In genomic region chr4:138292028-138292427, GRCm38 (mm10) we compare ENCODE assay signal across 16 mouse cellular contexts. TPM values are rescaled to one million over a fixed set of nuclear protein-coding genes. Genes with fewer than 3 reads are reported as not detected.
"Had no signal": no experiment of that assay in that cellular context is flagged by ENCODE, and none has a peak within 500 bp of the region (broad histone marks: within the 10 kb centered on the region; RNA-seq: fewer than 3 reads in every experiment).

No protein-coding gene starts in this region.

- H3K27me3 ChIP-seq: liver, embryonic 13.5 days; midbrain, embryonic 12.5 days; midbrain, embryonic 15.5 days; neural tube, embryonic 13.5 days had no signal

- H3K9me3 ChIP-seq: liver, embryonic 13.5 days; midbrain, embryonic 12.5 days; midbrain, embryonic 15.5 days; neural tube, embryonic 13.5 days had no signal

- DNase-seq: kidney, adult 2 months; kidney, postnatal 10 days; layer of hippocampus, adult 9-11 months; liver, embryonic 13.5 days; lung, adult 2 months; lung, postnatal 14 days; right cerebral cortex, postnatal 4 days; thymus, adult 2 months; thymus, postnatal 14 days; thymus, postnatal 4 days had no signal

- H3K36me3 ChIP-seq: liver, embryonic 13.5 days; midbrain, embryonic 12.5 days; midbrain, embryonic 15.5 days; neural tube, embryonic 13.5 days had no signal

- H3K9ac ChIP-seq: liver, embryonic 13.5 days; midbrain, embryonic 12.5 days; midbrain, embryonic 15.5 days; neural tube, embryonic 13.5 days had no signal

- H3K27ac ChIP-seq: layer of hippocampus, adult 2 months; liver, embryonic 13.5 days; macrophage; midbrain, embryonic 12.5 days; midbrain, embryonic 15.5 days; neural tube, embryonic 13.5 days; stomach, postnatal 0 days had no signal

- ATAC-seq: midbrain, embryonic 15.5 days had no signal

- H3K4me2 ChIP-seq: liver, embryonic 13.5 days; midbrain, embryonic 12.5 days; midbrain, embryonic 15.5 days; neural tube, embryonic 13.5 days had no signal

- H3K4me1 ChIP-seq: liver, embryonic 13.5 days; midbrain, embryonic 12.5 days had no signal

- H3K4me3 ChIP-seq: layer of hippocampus, adult 2 months; liver, embryonic 13.5 days; midbrain, embryonic 12.5 days; midbrain, embryonic 15.5 days; neural tube, embryonic 13.5 days had no signal

RNA-seq across cellular contexts. Expression of gene Kif17, which starts 41.8 kb away (rescaled TPM):
- polyA plus RNA-seq: macrophage had no signal
